Mouse (Mus musculus): ENCODE measurements around the gene Gng12. TPM values are rescaled to one million over a fixed set of nuclear protein-coding genes. Genes with fewer than 3 reads are reported as not detected.

The Gng12 gene
- polyA plus RNA-seq, 1 experiment from 2014 or later = 18.8 TPM

- 83% methylated on average over 7 of the region's 7 CpGs for WGBS
- ATAC-seq = 0 out of 2 replicates have a peak, but pooled peaks have one; percentile 4
- no peaks in the 10 kb centered on the region for H3K36me3 ChIP-seq
- no peaks in the 10 kb centered on the region for H3K4me1 ChIP-seq (replicated peaks)
- H3K27ac ChIP-seq = no peak overlapping the region
- H3K9me3 ChIP-seq = no peaks in the 10 kb centered on the region
- H3K4me2 ChIP-seq (replicated peaks) = no peak overlapping the region
- no peak overlapping the region for H3K9ac ChIP-seq (replicated peaks)
- no peaks in the 10 kb centered on the region for H3K27me3 ChIP-seq
- H3K4me3 ChIP-seq (replicated peaks) = no peak overlapping the region
Observed at GRCm38 (mm10) chr6:66985500-66985899, 89.3 kb downstream of the Gng12 start.

- no peaks in the 10 kb centered on the region for H3K36me3 ChIP-seq
- no peaks in the 10 kb centered on the region for H3K9me3 ChIP-seq
- no peak overlapping the region for H3K4me2 ChIP-seq (replicated peaks)
- H3K9ac ChIP-seq (replicated peaks) = no peak overlapping the region
- H3K27ac ChIP-seq = no peak overlapping the region
- H3K4me3 ChIP-seq (replicated peaks) = no peak overlapping the region
- WGBS = 84% methylated on average over 12 of the region's 12 CpGs
- no peaks in the 10 kb centered on the region for H3K4me1 ChIP-seq (replicated peaks)
- no peak for ATAC-seq
- no peaks in the 10 kb centered on the region for H3K27me3 ChIP-seq
Observed at GRCm38 (mm10) chr6:66986063-66986462, 89.9 kb downstream of the Gng12 start.

GRCm38 (mm10) chr6:66987643-66988042 lies 91.4 kb downstream of the Gng12 start:
- Histone ChIP-seq H3K4me1 (replicated peaks) (no peaks in the 10 kb centered on the region), H3K9me3 (no peaks in the 10 kb centered on the region), H3K9ac (replicated peaks) (no peak overlapping the region), H3K27ac (no peak overlapping the region), H3K27me3 (no peaks in the 10 kb centered on the region), H3K4me3 (replicated peaks) (no peak overlapping the region), H3K36me3 (no peaks in the 10 kb centered on the region), H3K4me2 (replicated peaks) (no peak overlapping the region)
- WGBS = 75% methylated on average over 3 of the region's 3 CpGs
- no peak for ATAC-seq

GRCm38 (mm10) chr6:66988363-66988762 lies 92.2 kb downstream of the Gng12 start:
- H3K27ac ChIP-seq = no peak overlapping the region
- H3K27me3 ChIP-seq = no peaks in the 10 kb centered on the region
- H3K36me3 ChIP-seq = no peaks in the 10 kb centered on the region
- no peak for ATAC-seq
- WGBS = 88% methylated on average over 9 of the region's 9 CpGs
- H3K9ac ChIP-seq (replicated peaks) = no peak overlapping the region
- H3K4me2 ChIP-seq (replicated peaks) = no peak overlapping the region
- H3K4me3 ChIP-seq (replicated peaks) = no peak overlapping the region
- H3K9me3 ChIP-seq = no peaks in the 10 kb centered on the region
- H3K4me1 ChIP-seq (replicated peaks) = no peaks in the 10 kb centered on the region

- no peak overlapping the region for H3K9ac ChIP-seq (replicated peaks)
- no peak overlapping the region for H3K4me2 ChIP-seq (replicated peaks)
- ATAC-seq = no peak
- 93% methylated on average over 6 of the region's 6 CpGs for WGBS
- H3K4me3 ChIP-seq (replicated peaks) = no peak overlapping the region
- no peaks in the 10 kb centered on the region for H3K27me3 ChIP-seq
- no peaks in the 10 kb centered on the region for H3K4me1 ChIP-seq (replicated peaks)
- H3K9me3 ChIP-seq = no peaks in the 10 kb centered on the region
- no peaks in the 10 kb centered on the region for H3K36me3 ChIP-seq
- H3K27ac ChIP-seq = no peak overlapping the region
Observed at GRCm38 (mm10) chr6:66989037-66989436, 92.8 kb downstream of the Gng12 start.

- H3K27ac ChIP-seq = no peak overlapping the region
- no peaks in the 10 kb centered on the region for H3K4me1 ChIP-seq (replicated peaks)
- no peaks in the 10 kb centered on the region for H3K9me3 ChIP-seq
- ATAC-seq = no peak
- H3K36me3 ChIP-seq = no peaks in the 10 kb centered on the region
- no peak overlapping the region for H3K9ac ChIP-seq (replicated peaks)
- H3K27me3 ChIP-seq = no peaks in the 10 kb centered on the region
- no peak overlapping the region for H3K4me3 ChIP-seq (replicated peaks)
- H3K4me2 ChIP-seq (replicated peaks) = no peak overlapping the region
- 86% methylated on average over 3 of the region's 3 CpGs for WGBS
Observed at GRCm38 (mm10) chr6:66989518-66989917, 93.3 kb downstream of the Gng12 start.

GRCm38 (mm10) chr6:66992232-66992631 lies 96.0 kb downstream of the Gng12 start:
- no peak for ATAC-seq
- Histone ChIP-seq H3K4me3 (replicated peaks) (no peak overlapping the region), H3K36me3 (no peaks in the 10 kb centered on the region), H3K9ac (replicated peaks) (no peak overlapping the region), H3K27ac (no peak overlapping the region), H3K9me3 (no peaks in the 10 kb centered on the region), H3K4me1 (replicated peaks) (no peaks in the 10 kb centered on the region), H3K4me2 (replicated peaks) (no peak overlapping the region), H3K27me3 (no peaks in the 10 kb centered on the region)
- 87% methylated on average over 9 of the region's 9 CpGs for WGBS

GRCm38 (mm10) chr6:66992786-66993185 lies 96.6 kb downstream of the Gng12 start:
- H3K27me3 ChIP-seq = no peaks in the 10 kb centered on the region
- no peak overlapping the region for H3K4me3 ChIP-seq (replicated peaks)
- 92% methylated on average over 8 of the region's 8 CpGs for WGBS
- H3K9me3 ChIP-seq = no peaks in the 10 kb centered on the region
- H3K36me3 ChIP-seq = no peaks in the 10 kb centered on the region
- ATAC-seq = no peak
- H3K9ac ChIP-seq (replicated peaks) = no peak overlapping the region
- no peak overlapping the region for H3K4me2 ChIP-seq (replicated peaks)
- H3K27ac ChIP-seq = no peak overlapping the region
- no peaks in the 10 kb centered on the region for H3K4me1 ChIP-seq (replicated peaks)

- Histone ChIP-seq H3K36me3 (no peaks in the 10 kb centered on the region), H3K27me3 (no peaks in the 10 kb centered on the region), H3K9me3 (no peaks in the 10 kb centered on the region), H3K9ac (replicated peaks) (no peak overlapping the region), H3K27ac (no peak overlapping the region), H3K4me1 (replicated peaks) (no peaks in the 10 kb centered on the region), H3K4me3 (replicated peaks) (no peak overlapping the region), H3K4me2 (replicated peaks) (no peak overlapping the region)
- 93% methylated on average over 8 of the region's 8 CpGs for WGBS
- no peak for ATAC-seq
Observed at GRCm38 (mm10) chr6:66994981-66995380, 98.8 kb downstream of the Gng12 start.

- no peaks in the 10 kb centered on the region for H3K9me3 ChIP-seq
- H3K4me2 ChIP-seq (replicated peaks) = no peak overlapping the region
- WGBS = 94% methylated on average over 1 of the region's 1 CpGs
- no peak overlapping the region for H3K27ac ChIP-seq
- H3K4me3 ChIP-seq (replicated peaks) = no peak overlapping the region
- no peaks in the 10 kb centered on the region for H3K4me1 ChIP-seq (replicated peaks)
- no peaks in the 10 kb centered on the region for H3K27me3 ChIP-seq
- no peak for ATAC-seq
- no peaks in the 10 kb centered on the region for H3K36me3 ChIP-seq
- no peak overlapping the region for H3K9ac ChIP-seq (replicated peaks)
Observed at GRCm38 (mm10) chr6:66995825-66996224, 99.6 kb downstream of the Gng12 start.

- ATAC-seq = no peak
- H3K4me3 ChIP-seq (replicated peaks) = no peak overlapping the region
- no peak overlapping the region for H3K4me2 ChIP-seq (replicated peaks)
- no peak overlapping the region for H3K9ac ChIP-seq (replicated peaks)
- 88% methylated on average over 1 of the region's 1 CpGs for WGBS
- no peaks in the 10 kb centered on the region for H3K4me1 ChIP-seq (replicated peaks)
- no peaks in the 10 kb centered on the region for H3K36me3 ChIP-seq
- H3K27ac ChIP-seq = no peak overlapping the region
- no peaks in the 10 kb centered on the region for H3K27me3 ChIP-seq
- H3K9me3 ChIP-seq = no peaks in the 10 kb centered on the region
Observed at GRCm38 (mm10) chr6:66996257-66996656, 100.1 kb downstream of the Gng12 start.

- H3K4me2 ChIP-seq (replicated peaks) = no peak overlapping the region
- no peaks in the 10 kb centered on the region for H3K9me3 ChIP-seq
- H3K4me3 ChIP-seq (replicated peaks) = no peak overlapping the region
- ATAC-seq = no peak
- 78% methylated on average over 2 of the region's 2 CpGs for WGBS
- H3K4me1 ChIP-seq (replicated peaks) = no peaks in the 10 kb centered on the region
- no peak overlapping the region for H3K27ac ChIP-seq
- H3K27me3 ChIP-seq = no peaks in the 10 kb centered on the region
- H3K9ac ChIP-seq (replicated peaks) = no peak overlapping the region
- H3K36me3 ChIP-seq = no peaks in the 10 kb centered on the region
Observed at GRCm38 (mm10) chr6:66998645-66999044, 102.4 kb downstream of the Gng12 start.

GRCm38 (mm10) chr6:66999800-67000199 lies 103.6 kb downstream of the Gng12 start:
- Histone ChIP-seq H3K36me3 (no peaks in the 10 kb centered on the region), H3K4me2 (replicated peaks) (no peak overlapping the region), H3K9ac (replicated peaks) (no peak overlapping the region), H3K27me3 (no peaks in the 10 kb centered on the region), H3K4me3 (replicated peaks) (no peak overlapping the region), H3K27ac (no peak overlapping the region), H3K4me1 (replicated peaks) (no peaks in the 10 kb centered on the region), H3K9me3 (no peaks in the 10 kb centered on the region)
- ATAC-seq = no peak
